Mouse (Mus musculus): ENCODE data around the gene Myom3.

DNA sequence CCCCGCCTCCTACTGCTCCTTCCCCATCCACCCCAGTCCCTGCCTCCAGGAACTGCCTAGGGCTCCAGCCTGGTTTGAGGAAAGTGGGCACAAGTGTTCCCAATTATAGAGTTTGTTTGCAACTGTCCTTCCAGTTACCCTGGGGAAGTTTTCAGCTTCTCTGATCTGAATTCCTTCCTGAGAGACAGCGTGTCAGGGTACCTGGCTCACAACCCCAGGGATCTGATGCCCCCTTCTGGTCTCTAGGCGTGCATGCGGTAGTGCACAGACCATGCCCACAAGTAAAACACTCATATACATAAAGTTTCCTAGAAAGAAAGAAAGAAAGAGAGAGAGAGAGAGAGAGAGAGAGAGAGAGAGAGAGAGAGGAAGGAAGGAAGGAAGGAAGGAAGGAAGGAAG is 1.2 kb upstream of the Myom3 start:
- TF ChIP-seq POLR2A (IDR thresholded peaks at IDR 0.05; ENCODE audit: control insufficient read depth in 1 of 2, insufficient read depth in 1 of 2, low read depth in 1 of 2, low read length in 2 of 2, poor library complexity in 1 of 2) (no peak), BHLHE40 (IDR thresholded peaks at IDR 0.05; ENCODE audit: borderline replicate concordance, low read depth, low read length) (no peak)
